9 mouse cellular contexts compared by ENCODE assay signal in genomic region chr12:100529172-100529571, GRCm38 (mm10). TPM values are rescaled to one million over a fixed set of nuclear protein-coding genes. Genes with fewer than 3 reads are reported as not detected.
DNase-seq lines count a peak whose midpoint lies in the region; ATAC-seq and TF ChIP-seq lines count a peak whose summit lies in the region.
"Had no signal": no experiment of that assay in that cellular context is flagged by ENCODE, and none has a peak within 500 bp of the region (broad histone marks: within the 10 kb centered on the region; RNA-seq: fewer than 3 reads in every experiment).

No protein-coding gene starts in this region.

- peaks cover 28% of the 10 kb centered on the region for H3K27me3 ChIP-seq in G1E (ENCODE audit: insufficient read depth, low read length)
- H3K27me3 ChIP-seq in intestine, embryonic 14.5 days (replicated peaks; ENCODE audit: control insufficient read depth, insufficient read depth, low read length): no peaks in the 10 kb centered on the region
- H3K27me3 ChIP-seq in forebrain, embryonic 16.5 days (replicated peaks; ENCODE audit: control insufficient read depth, insufficient read depth, low read length): no peaks in the 10 kb centered on the region
- H3K27me3 ChIP-seq: Patski had no signal

- DNase-seq in kidney, adult 18-20 months: peak; percentile 39
- no peak for DNase-seq in kidney, adult 11 months
- DNase-seq in G1E (ENCODE audit: low spot score): no peak
- peak; percentile 65 for DNase-seq in fibroblast of lung, adult 2 months (ENCODE audit: low read depth)
- DNase-seq in intestine, embryonic 14.5 days (ENCODE audit: low spot score): peak; percentile 65
- DNase-seq in monocyte, adult 2 months (ENCODE audit: low read depth in 1 of 2, low spot score in 2 of 2): peak; percentile 50 to 56
- DNase-seq in frontal cortex, postnatal 10 days (ENCODE audit: low spot score in 2 of 2): no peak

- H3K9me3 ChIP-seq in G1E (replicated peaks): no peaks in the 10 kb centered on the region
- no peaks in the 10 kb centered on the region for H3K9me3 ChIP-seq in intestine, embryonic 14.5 days (ENCODE audit: control insufficient read depth, low read length)
- no peaks in the 10 kb centered on the region for H3K9me3 ChIP-seq in forebrain, embryonic 16.5 days (ENCODE audit: control insufficient read depth, low read length)

- ATAC-seq in G1E (ENCODE audit: extremely low read depth, insufficient number of reproducible peaks, low FRiP score, poor library complexity, severe bottlenecking): 0 out of 2 replicates have a peak, but pooled peaks have one; percentile 26
- ATAC-seq in intestine, embryonic 14.5 days (replicated peaks; ENCODE audit: low FRiP score, low TSS enrichment, low read depth): peak; percentile 44; the same call in 1 of the 2 replicates
- no peak for ATAC-seq in forebrain, embryonic 16.5 days
- ATAC-seq: Patski had no signal

- WGBS in intestine, embryonic 14.5 days: 17% methylated on average over 8 of the region's 8 CpGs
- WGBS in forebrain, embryonic 16.5 days: 50% methylated on average over 8 of the region's 8 CpGs

- no peak for TF ChIP-seq CTCF in G1E (IDR thresholded peaks at IDR 0.05; ENCODE audit: low read depth, low read length)

- no peak overlapping the region for H3K4me3 ChIP-seq in G1E (ENCODE audit: low read depth, low read length)
- H3K4me3 ChIP-seq in intestine, embryonic 14.5 days (ENCODE audit: low read depth, low read length): no peak overlapping the region
- no peak overlapping the region for H3K4me3 ChIP-seq in forebrain, embryonic 16.5 days (replicated peaks; ENCODE audit: low read length)

- no peak overlapping the region for H3K4me2 ChIP-seq in intestine, embryonic 14.5 days (ENCODE audit: low read length)
- H3K4me2 ChIP-seq in forebrain, embryonic 16.5 days (ENCODE audit: low read length): no peak overlapping the region

- no peaks in the 10 kb centered on the region for H3K36me3 ChIP-seq in G1E (replicated peaks)
- no peaks in the 10 kb centered on the region for H3K36me3 ChIP-seq in intestine, embryonic 14.5 days (ENCODE audit: control insufficient read depth, insufficient read depth, low read length)
- H3K36me3 ChIP-seq in forebrain, embryonic 16.5 days (ENCODE audit: control insufficient read depth, insufficient read depth): no peaks in the 10 kb centered on the region

- H3K9ac ChIP-seq in intestine, embryonic 14.5 days (ENCODE audit: low read length): no peak overlapping the region
- H3K9ac ChIP-seq in forebrain, embryonic 16.5 days (replicated peaks; ENCODE audit: low read depth, low read length): no peak overlapping the region

- no peak overlapping the region for H3K27ac ChIP-seq in intestine, embryonic 14.5 days (ENCODE audit: low read depth)
- no peak overlapping the region for H3K27ac ChIP-seq in forebrain, embryonic 16.5 days (ENCODE audit: low read length)

- H3K4me1 ChIP-seq in G1E (ENCODE audit: insufficient read depth, low read depth, low read length): peaks cover 22% of the 10 kb centered on the region
- peaks cover 15% of the 10 kb centered on the region; the same call in 1 of the 2 replicates for H3K4me1 ChIP-seq in intestine, embryonic 14.5 days (replicated peaks; ENCODE audit: control insufficient read depth, insufficient read depth, low read length)
- peaks cover 11% of the 10 kb centered on the region for H3K4me1 ChIP-seq in forebrain, embryonic 16.5 days (replicated peaks; ENCODE audit: control insufficient read depth, insufficient read depth, low read length)

RNA-seq across cellular contexts. Expression of gene Ttc7b, which starts 8.5 kb away (rescaled TPM):
- total RNA-seq in G1E (2014; fragmentation: Nextera tagmentation) (27.1 and 33.9 TPM in 2 replicates), G1E (2017) (25.4 and 26.8 TPM in 2 replicates)
- 21.1 and 24.2 TPM in 2 replicates for polyA plus RNA-seq in G1E (2012)
- polyA plus RNA-seq in intestine, embryonic 14.5 days (2014; fragmentation: Nextera tagmentation; extraction: Ambion mirVana): 5.9 TPM in 2 replicates
- polyA plus RNA-seq in forebrain, embryonic 16.5 days (2015; fragmentation: Nextera tagmentation; extraction: Ambion mirVana): 5.4 and 7.4 TPM in 2 replicates

Comparison
In these comparisons a context has a peak if more than half of its experiments do, and no peak if none do; other contexts are left out.
1. DNase-seq: peak in kidney, adult 18-20 months (single experiment), fibroblast of lung, adult 2 months (single experiment), intestine, embryonic 14.5 days (single experiment) and monocyte, adult 2 months (2 of 2); none in kidney, adult 11 months (single experiment), G1E (single experiment) and frontal cortex, postnatal 10 days (0 of 2).